Comparison of ENCODE assay signal across 9 mouse cellular contexts in genomic region chr5:109466576-109467506, GRCm38 (mm10). TPM values are rescaled to one million over a fixed set of nuclear protein-coding genes. Genes with fewer than 3 reads are reported as not detected.
DNase-seq lines count a peak whose midpoint lies in the region; ATAC-seq and TF ChIP-seq lines count a peak whose summit lies in the region.
"Had no signal": no experiment of that assay in that cellular context is flagged by ENCODE, and none has a peak within 500 bp of the region (broad histone marks: within the 10 kb centered on the region; RNA-seq: fewer than 3 reads in every experiment).

No protein-coding gene starts in this region.

- no peaks in the 10 kb centered on the region; the same call in 1 of the 2 replicates for H3K27me3 ChIP-seq in ES-Bruce4 (ENCODE audit: control insufficient read depth, insufficient read depth, low read length, poor library complexity, severe bottlenecking)
- no peaks in the 10 kb centered on the region for H3K27me3 ChIP-seq in embryonic facial prominence, embryonic 12.5 days
- H3K27me3 ChIP-seq in hindbrain, embryonic 16.5 days (replicated peaks; ENCODE audit: control insufficient read depth, insufficient read depth, low read length): no peaks in the 10 kb centered on the region
- no peaks in the 10 kb centered on the region for H3K27me3 ChIP-seq in limb, embryonic 11.5 days (ENCODE audit: control insufficient read depth, insufficient read depth, low read length)

- peak; percentile 93 for DNase-seq in R1 (ENCODE audit: low read depth, low spot score)
- DNase-seq in limb, embryonic 11.5 days (ENCODE audit: low spot score): peak; percentile 33
- DNase-seq in neural tube, embryonic 10.5 days (ENCODE audit: extremely low spot score, low spot score): peak; percentile 19

- H3K9me3 ChIP-seq in ES-Bruce4 (replicated peaks; ENCODE audit: control insufficient read depth, insufficient read depth, low read length, poor library complexity, severe bottlenecking): no peaks in the 10 kb centered on the region
- peaks cover 10% of the 10 kb centered on the region; the same call in 1 of the 2 replicates for H3K9me3 ChIP-seq in embryonic facial prominence, embryonic 12.5 days
- peaks cover 6% of the 10 kb centered on the region for H3K9me3 ChIP-seq in hindbrain, embryonic 16.5 days (ENCODE audit: control insufficient read depth, low read length)
- H3K9me3 ChIP-seq in limb, embryonic 11.5 days (ENCODE audit: control insufficient read depth, low read length): no peaks in the 10 kb centered on the region

- no peaks in the 10 kb centered on the region for H3K4me1 ChIP-seq in ES-Bruce4 (ENCODE audit: control insufficient read depth, insufficient read depth, low read length)
- no peaks in the 10 kb centered on the region for H3K4me1 ChIP-seq in embryonic facial prominence, embryonic 12.5 days
- no peaks in the 10 kb centered on the region for H3K4me1 ChIP-seq in hindbrain, embryonic 16.5 days (ENCODE audit: control insufficient read depth, insufficient read depth, low read depth, low read length)
- no peaks in the 10 kb centered on the region for H3K4me1 ChIP-seq in limb, embryonic 11.5 days (ENCODE audit: control insufficient read depth, insufficient read depth, low read length)

- ATAC-seq in embryonic facial prominence, embryonic 12.5 days (ENCODE audit: insufficient number of reproducible peaks, insufficient read depth, low FRiP score, low TSS enrichment): no peak
- peak; percentile 82 for ATAC-seq in hindbrain, embryonic 16.5 days
- ATAC-seq in limb, embryonic 11.5 days (ENCODE audit: insufficient number of reproducible peaks, low FRiP score, low TSS enrichment, low read depth): peak; percentile 82; the same call in 1 of the 2 replicates
- no peak for ATAC-seq in monocyte, adult 5-6 weeks (replicated peaks; ENCODE audit: insufficient number of reproducible peaks, low FRiP score, low TSS enrichment, poor library complexity, severe bottlenecking)
- ATAC-seq in megakaryocyte progenitor cell, adult 5-6 weeks (replicated peaks; ENCODE audit: poor library complexity): no peak

- no peaks in the 10 kb centered on the region for H3K36me3 ChIP-seq in ES-Bruce4 (ENCODE audit: control insufficient read depth, insufficient read depth, low read length, poor library complexity, severe bottlenecking)
- H3K36me3 ChIP-seq in embryonic facial prominence, embryonic 12.5 days: no peaks in the 10 kb centered on the region
- H3K36me3 ChIP-seq in hindbrain, embryonic 16.5 days (ENCODE audit: control insufficient read depth, insufficient read depth, low read length): no peaks in the 10 kb centered on the region
- no peaks in the 10 kb centered on the region for H3K36me3 ChIP-seq in limb, embryonic 11.5 days (ENCODE audit: control insufficient read depth, insufficient read depth, low read length)

- H3K27ac ChIP-seq in ES-Bruce4 (ENCODE audit: insufficient read depth, low read length): no peak overlapping the region
- H3K27ac ChIP-seq in embryonic facial prominence, embryonic 12.5 days: no peak overlapping the region
- H3K27ac ChIP-seq in hindbrain, embryonic 16.5 days (ENCODE audit: low read depth, low read length): no peak overlapping the region
- no peak overlapping the region for H3K27ac ChIP-seq in limb, embryonic 11.5 days (replicated peaks; ENCODE audit: low read depth, low read length)

- TF ChIP-seq POLR2A in ES-Bruce4 (IDR thresholded peaks at IDR 0.05; ENCODE audit: insufficient read depth, low read length): peak; percentile 30

- 25% methylated on average over 17 of the region's 21 CpGs for WGBS in embryonic facial prominence, embryonic 12.5 days
- whole genome bisulfite sequencing in hindbrain, embryonic 16.5 days: 21% methylated on average over 17 of the region's 21 CpGs
- 29% methylated on average over 17 of the region's 21 CpGs for WGBS in limb, embryonic 11.5 days

- H3K4me2 ChIP-seq in embryonic facial prominence, embryonic 12.5 days (replicated peaks): no peak overlapping the region; the same call in 1 of the 2 replicates
- peak overlapping the region; percentile 39 for H3K4me2 ChIP-seq in hindbrain, embryonic 16.5 days (ENCODE audit: low read length)
- H3K4me2 ChIP-seq in limb, embryonic 11.5 days (ENCODE audit: low read depth, severe bottlenecking): peak overlapping the region; percentile 34; the same call in 1 of the 2 replicates

- no peak for TF ChIP-seq CTCF in ES-Bruce4 (IDR thresholded peaks at IDR 0.05; ENCODE audit: low read depth, low read length)

- TF ChIP-seq EP300 in ES-Bruce4 (IDR thresholded peaks at IDR 0.05; ENCODE audit: insufficient read depth, low read depth, low read length): no peak

- peak overlapping the region; percentile 8; the same call in 1 of the 2 replicates for H3K9ac ChIP-seq in ES-Bruce4 (ENCODE audit: low read depth, poor library complexity, severe bottlenecking)
- H3K9ac ChIP-seq in embryonic facial prominence, embryonic 12.5 days: no peak overlapping the region
- H3K9ac ChIP-seq in hindbrain, embryonic 16.5 days (ENCODE audit: low read depth, low read length): peak overlapping the region; percentile 22; the same call in 1 of the 2 replicates
- no peak overlapping the region for H3K9ac ChIP-seq in limb, embryonic 11.5 days (ENCODE audit: low read length)

- H3K4me3 ChIP-seq in ES-Bruce4 (ENCODE audit: low read depth, low read length): peak overlapping the region; percentile 76
- peak overlapping the region; percentile 12; the same call in 1 of the 2 replicates for H3K4me3 ChIP-seq in embryonic facial prominence, embryonic 12.5 days
- H3K4me3 ChIP-seq in hindbrain, embryonic 16.5 days (ENCODE audit: low read length): peak overlapping the region; percentile 25
- H3K4me3 ChIP-seq in limb, embryonic 11.5 days (ENCODE audit: low read depth, low read length): peak overlapping the region; percentile 24; the same call in 1 of the 2 replicates
- H3K4me3 ChIP-seq: erythroblast, embryonic 14.5 days had no signal

RNA-seq across cellular contexts. Expression of gene Vmn2r17, which starts 47.4 kb away (rescaled TPM):
- 0.12 and 0.14 TPM in 2 replicates for polyA plus RNA-seq in ES-Bruce4 (2011; ENCODE audit: insufficient read depth, insufficient read length, low read depth, missing spikeins)
- not detected in 2 replicates for polyA plus RNA-seq in embryonic facial prominence, embryonic 12.5 days (2016; fragmentation: Nextera tagmentation; extraction: Ambion mirVana)
- not detected in 2 replicates for polyA plus RNA-seq in hindbrain, embryonic 16.5 days (2015; fragmentation: Nextera tagmentation; extraction: Ambion mirVana)
- not detected in 2 replicates for polyA plus RNA-seq in limb, embryonic 11.5 days (2014; fragmentation: Nextera tagmentation; extraction: Ambion mirVana)
- total RNA-seq in monocyte, adult 5-6 weeks (2017): not detected in 3 replicates
- not detected in 2 replicates for total RNA-seq in megakaryocyte progenitor cell, adult 5-6 weeks (2015)
- not detected in 2 replicates for total RNA-seq in megakaryocyte progenitor cell, adult 5-6 weeks (2017)
- polyA plus RNA-seq: erythroblast, embryonic 14.5 days had no signal

Comparison
In these comparisons a context has a peak if more than half of its experiments do, and no peak if none do; other contexts are left out.
1. H3K4me3 ChIP-seq: peak in every context shown above with its lines; median percentile 76 in ES-Bruce4; 25 in hindbrain, embryonic 16.5 days; 24 in limb, embryonic 11.5 days; 12 in embryonic facial prominence, embryonic 12.5 days.
2. H3K9ac ChIP-seq: peak in ES-Bruce4 (single experiment) and hindbrain, embryonic 16.5 days (single experiment); none in embryonic facial prominence, embryonic 12.5 days (single experiment) and limb, embryonic 11.5 days (single experiment).
3. DNase-seq: peak in every context shown above with its lines; median percentile 93 in R1; 33 in limb, embryonic 11.5 days; 19 in neural tube, embryonic 10.5 days.
4. ATAC-seq: peak in hindbrain, embryonic 16.5 days (single experiment) and limb, embryonic 11.5 days (single experiment); none in embryonic facial prominence, embryonic 12.5 days (single experiment), monocyte, adult 5-6 weeks (single experiment) and megakaryocyte progenitor cell, adult 5-6 weeks (single experiment).